Mouse (Mus musculus) T-helper 1 cell (primary cell): ENCODE data around the gene Gm27179.
"Not testable (repeated sequence)": the region's sequence is repeated elsewhere in the genome, so short reads cannot be mapped to it uniquely, and the experiment has no call there.

ENCODE experiments used
- in situ Hi-C: fragments of 300-600 bp; cut with MboI, MseI; formaldehyde crosslinking; loops from one replicate; pipeline ENCODE4 v1.15.1; 2025; ENCODE audit warnings: high pct_unique_total_duplicates

Gene Gm27179

GRCm38 (mm10) chr14:69473941-69474646 lies 38.3 kb downstream of the Gm27179 start:
- in situ Hi-C loops, result loop anchor here (5.0 kb wide), 1 partner anchor 222 kb away; no protein-coding TSS in a partner anchor

- in situ Hi-C loops, result loop anchor here (5.0 kb wide), 1 partner anchor 221 kb away; no protein-coding TSS in a partner anchor
Measured at GRCm38 (mm10) chr14:69473322-69473721, 39.0 kb downstream of the Gm27179 start.

GRCm38 (mm10) chr14:69470122-69470708 lies 42.1 kb downstream of the Gm27179 start:
- in situ Hi-C loops, result loop anchor here (5.0 kb wide), 1 partner anchor 218 kb away; no protein-coding TSS in a partner anchor

- in situ Hi-C loops, result loop anchor here (5.0 kb wide), 1 partner anchor 230 kb away; no protein-coding TSS in a partner anchor
Measured at GRCm38 (mm10) chr14:69467612-69468366, 44.6 kb downstream of the Gm27179 start.

- in situ Hi-C loops, result not testable (repeated sequence)
Measured at GRCm38 (mm10) chr14:69464465-69464864, 47.9 kb downstream of the Gm27179 start.
